Mouse (Mus musculus): ENCODE results near the gene 0610009B22Rik.

DNA sequence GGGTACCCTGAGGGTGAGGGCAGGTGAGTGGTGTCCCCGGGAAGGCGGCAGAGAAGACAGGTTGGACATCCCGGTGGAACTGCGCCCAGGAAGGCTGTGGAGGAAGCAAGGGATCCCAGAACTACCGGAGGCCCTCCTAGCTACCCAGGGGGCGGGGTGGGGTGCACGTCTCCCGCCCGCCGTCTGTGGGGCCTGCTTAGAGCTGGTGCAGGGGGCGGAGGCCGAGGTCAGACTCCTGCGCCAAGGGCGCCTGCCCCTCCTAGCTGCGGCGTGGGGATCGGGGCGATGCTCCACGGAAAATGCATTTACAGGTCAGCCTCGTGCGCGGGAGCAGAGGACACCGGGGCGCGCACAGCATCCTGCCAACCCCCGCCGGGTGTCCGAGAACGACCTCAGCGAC lies 38.4 kb downstream of the 0610009B22Rik start:
- TF ChIP-seq EP300 (IDR thresholded peaks at IDR 0.05; ENCODE audit: low read depth) (no peak), CTCF (IDR thresholded peaks at IDR 0.05; ENCODE audit: low read depth) (no peak)
